Mouse (Mus musculus): ENCODE results near the gene Acp2. TPM values are rescaled to one million over a fixed set of nuclear protein-coding genes. Genes with fewer than 3 reads are reported as not detected.
"Not testable (repeated sequence)": the region's sequence is repeated elsewhere in the genome, so short reads cannot be mapped to it uniquely, and the experiment has no call there.

Acp2 gene
- polyA plus RNA-seq, 1 experiment, result not detected

DNA sequence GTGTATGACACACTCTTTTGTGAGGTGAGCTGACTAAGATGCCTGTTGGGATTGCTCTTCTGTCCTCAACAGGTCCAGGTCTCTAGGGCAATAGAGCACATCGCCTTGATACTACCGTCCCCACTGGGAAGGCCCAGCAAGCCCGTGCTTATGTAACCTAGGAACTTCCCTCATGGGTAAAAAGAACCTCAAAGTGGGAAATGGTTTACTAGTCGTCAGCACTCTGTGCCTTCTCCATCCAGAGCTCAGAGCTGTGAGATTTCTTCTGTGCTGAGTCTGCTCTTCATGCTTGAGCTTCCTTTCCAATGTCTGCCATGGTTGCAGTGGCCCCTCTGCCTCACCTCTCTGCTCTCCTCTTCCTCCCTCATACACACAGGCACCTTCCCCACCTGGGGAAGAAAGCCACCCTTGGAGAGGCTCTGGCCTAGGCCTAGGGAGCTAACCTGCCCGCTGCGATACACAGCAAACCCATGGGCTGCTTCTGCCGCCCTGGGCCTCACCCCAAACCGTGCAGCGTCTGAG lies 3.6 kb downstream of the Acp2 start:
- H3K27ac ChIP-seq (ENCODE audit: insufficient read depth, low read depth, low read length), result no peak overlapping the region
- TF ChIP-seq CTCF (IDR thresholded peaks at IDR 0.05; ENCODE audit: insufficient read depth, low read depth, low read length) (no peak), POLR2A (IDR thresholded peaks at IDR 0.05; ENCODE audit: insufficient read depth, low read depth, low read length) (no peak)
- peaks cover 3% of the 10 kb centered on the region; the same call in 1 of the 2 replicates for H3K4me1 ChIP-seq (ENCODE audit: control insufficient read depth, insufficient read depth, low read length)
- 89% methylated on average over 9 of the region's 9 CpGs for WGBS
- no peak overlapping the region for H3K4me3 ChIP-seq (ENCODE audit: insufficient read depth, low read depth, low read length)

DNA sequence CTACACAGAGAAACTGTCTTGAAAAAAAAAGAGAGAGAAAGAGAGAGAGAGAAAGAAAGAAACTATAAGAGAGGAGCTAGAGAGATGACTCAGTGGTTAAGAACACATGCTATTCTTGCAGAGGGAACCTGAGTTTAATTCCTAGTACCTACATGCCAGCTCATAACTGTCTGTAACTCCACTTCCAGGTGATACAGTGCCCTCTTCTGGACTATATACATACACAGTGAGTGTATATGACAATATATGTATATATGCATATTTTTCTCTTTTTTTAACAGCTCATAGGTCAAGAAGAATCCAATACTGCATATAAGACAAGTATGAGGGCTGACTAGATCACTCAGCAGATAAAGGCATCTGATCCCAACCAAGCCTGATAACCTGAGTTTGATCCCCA lies 10.6 kb downstream of the Acp2 start:
- no peak overlapping the region for H3K27ac ChIP-seq (ENCODE audit: insufficient read depth, low read depth, low read length)
- H3K4me3 ChIP-seq (ENCODE audit: insufficient read depth, low read depth, low read length), result no peak overlapping the region

DNA sequence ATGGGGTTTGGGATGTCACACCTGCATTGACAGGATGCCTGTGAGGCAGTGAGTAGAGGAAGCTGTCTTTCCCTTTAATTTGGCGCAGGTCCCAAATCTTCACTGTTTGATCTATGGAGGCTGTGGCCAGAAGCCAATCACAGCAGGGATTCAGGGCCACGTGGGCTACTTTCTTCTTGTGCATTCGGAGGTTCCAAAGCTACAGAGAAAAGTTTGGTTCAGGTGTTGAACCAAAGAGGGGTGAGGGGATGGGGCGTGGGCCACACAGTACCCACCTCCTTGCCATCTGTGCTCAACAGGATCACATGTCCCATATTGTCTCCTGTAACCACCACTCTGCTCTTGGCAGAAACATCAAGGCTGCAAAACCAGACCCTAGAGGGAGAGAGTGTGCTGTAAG lies 14.3 kb downstream of the Acp2 start:
- H3K27ac ChIP-seq (ENCODE audit: insufficient read depth, low read depth, low read length), result no peak overlapping the region

More for the DNA sequence above, 10.6 kb downstream of the Acp2 start:
- no peak for TF ChIP-seq CTCF (IDR thresholded peaks at IDR 0.05; ENCODE audit: insufficient read depth, low read depth, low read length)
- no peak for TF ChIP-seq POLR2A (IDR thresholded peaks at IDR 0.05; ENCODE audit: insufficient read depth, low read depth, low read length)
- no peaks in the 10 kb centered on the region for H3K4me1 ChIP-seq (ENCODE audit: control insufficient read depth, insufficient read depth, low read length)

DNA sequence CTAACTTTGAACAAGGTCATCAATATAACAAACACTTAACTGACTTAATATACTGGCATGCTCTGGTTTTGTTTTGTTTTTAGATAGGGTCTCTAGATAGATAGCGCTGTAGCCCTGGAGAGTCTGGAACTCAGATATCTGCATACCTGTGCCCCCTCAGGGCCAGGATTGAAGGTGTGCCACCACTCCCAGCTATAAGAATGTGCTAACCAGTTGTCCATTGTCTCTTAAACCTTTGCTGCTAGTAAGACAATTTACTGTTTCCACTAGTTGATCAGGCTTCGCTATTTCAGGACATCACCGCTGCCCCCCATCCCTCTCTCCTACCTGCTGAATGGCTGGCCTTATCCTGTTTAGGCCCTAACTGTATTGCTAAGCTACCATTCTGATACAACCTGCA lies 17.8 kb downstream of the Acp2 start:
- 98% methylated on average over 3 of the region's 3 CpGs for WGBS

More for the DNA sequence above, 14.3 kb downstream of the Acp2 start:
- Histone ChIP-seq H3K4me3 (ENCODE audit: insufficient read depth, low read depth, low read length) (no peak overlapping the region), H3K4me1 (ENCODE audit: control insufficient read depth, insufficient read depth, low read length) (no peaks in the 10 kb centered on the region)
- 41% methylated on average over 4 of the region's 4 CpGs for WGBS
- TF ChIP-seq CTCF (IDR thresholded peaks at IDR 0.05; ENCODE audit: insufficient read depth, low read depth, low read length), result no peak
- TF ChIP-seq POLR2A (IDR thresholded peaks at IDR 0.05; ENCODE audit: insufficient read depth, low read depth, low read length), result no peak

DNA sequence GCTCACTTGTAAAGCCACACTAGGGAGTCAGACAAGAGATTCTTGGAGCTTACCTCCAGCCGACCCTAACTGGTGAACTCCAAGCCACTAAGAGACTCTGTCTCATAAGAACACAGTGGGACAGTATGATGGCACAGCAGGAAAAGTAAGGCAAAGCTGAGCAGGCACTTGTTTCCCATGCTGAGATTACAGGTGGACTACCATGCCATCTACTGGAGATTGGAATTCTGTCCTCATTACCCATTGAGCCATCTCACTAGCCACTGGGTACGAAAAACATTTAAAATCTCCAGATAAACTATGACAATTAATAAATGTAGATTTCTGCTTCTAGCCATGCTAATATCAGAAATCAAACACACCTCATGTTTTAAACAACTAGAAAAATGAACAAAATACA lies 20.9 kb downstream of the Acp2 start:
- Histone ChIP-seq H3K27ac (ENCODE audit: insufficient read depth, low read depth, low read length) (no peak overlapping the region), H3K4me3 (ENCODE audit: insufficient read depth, low read depth, low read length) (no peak overlapping the region), H3K4me1 (ENCODE audit: control insufficient read depth, insufficient read depth, low read length) (no peaks in the 10 kb centered on the region)
- TF ChIP-seq POLR2A (IDR thresholded peaks at IDR 0.05; ENCODE audit: insufficient read depth, low read depth, low read length) (no peak), CTCF (IDR thresholded peaks at IDR 0.05; ENCODE audit: insufficient read depth, low read depth, low read length) (no peak)
- 86% methylated on average over 2 of the region's 2 CpGs for WGBS

More for the DNA sequence above, 17.8 kb downstream of the Acp2 start:
- H3K4me1 ChIP-seq (ENCODE audit: control insufficient read depth, insufficient read depth, low read length), result no peaks in the 10 kb centered on the region
- no peak overlapping the region for H3K4me3 ChIP-seq (ENCODE audit: insufficient read depth, low read depth, low read length)
- no peak overlapping the region for H3K27ac ChIP-seq (ENCODE audit: insufficient read depth, low read depth, low read length)
- no peak for TF ChIP-seq CTCF (IDR thresholded peaks at IDR 0.05; ENCODE audit: insufficient read depth, low read depth, low read length)
- TF ChIP-seq POLR2A (IDR thresholded peaks at IDR 0.05; ENCODE audit: insufficient read depth, low read depth, low read length), result no peak

DNA sequence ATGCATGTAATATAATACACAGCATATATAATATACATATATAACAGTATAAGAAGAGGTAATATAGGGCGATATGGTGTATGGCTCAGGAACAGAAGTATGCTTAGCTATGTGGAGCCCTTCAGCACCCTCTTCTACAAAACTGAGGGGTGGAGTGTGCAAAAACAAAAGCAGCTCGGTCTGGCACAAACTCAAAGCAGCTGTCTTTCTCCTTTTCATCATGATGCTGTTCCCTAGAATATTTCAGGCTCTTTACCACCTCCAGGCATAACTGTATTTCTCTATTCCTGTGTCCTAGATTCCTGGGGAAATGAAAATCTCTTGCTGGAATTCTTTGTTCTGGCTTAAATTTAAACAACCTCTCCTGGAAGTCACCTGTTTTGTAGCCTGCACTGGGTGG lies 27.1 kb downstream of the Acp2 start:
- Histone ChIP-seq H3K4me3 (ENCODE audit: insufficient read depth, low read depth, low read length) (no peak overlapping the region), H3K4me1 (ENCODE audit: control insufficient read depth, insufficient read depth, low read length) (no peaks in the 10 kb centered on the region), H3K27ac (ENCODE audit: insufficient read depth, low read depth, low read length) (no peak overlapping the region)
- TF ChIP-seq POLR2A (IDR thresholded peaks at IDR 0.05; ENCODE audit: insufficient read depth, low read depth, low read length), result no peak
- no peak for TF ChIP-seq CTCF (IDR thresholded peaks at IDR 0.05; ENCODE audit: insufficient read depth, low read depth, low read length)
- WGBS, result 76% methylated on average over 2 of the region's 2 CpGs

DNA sequence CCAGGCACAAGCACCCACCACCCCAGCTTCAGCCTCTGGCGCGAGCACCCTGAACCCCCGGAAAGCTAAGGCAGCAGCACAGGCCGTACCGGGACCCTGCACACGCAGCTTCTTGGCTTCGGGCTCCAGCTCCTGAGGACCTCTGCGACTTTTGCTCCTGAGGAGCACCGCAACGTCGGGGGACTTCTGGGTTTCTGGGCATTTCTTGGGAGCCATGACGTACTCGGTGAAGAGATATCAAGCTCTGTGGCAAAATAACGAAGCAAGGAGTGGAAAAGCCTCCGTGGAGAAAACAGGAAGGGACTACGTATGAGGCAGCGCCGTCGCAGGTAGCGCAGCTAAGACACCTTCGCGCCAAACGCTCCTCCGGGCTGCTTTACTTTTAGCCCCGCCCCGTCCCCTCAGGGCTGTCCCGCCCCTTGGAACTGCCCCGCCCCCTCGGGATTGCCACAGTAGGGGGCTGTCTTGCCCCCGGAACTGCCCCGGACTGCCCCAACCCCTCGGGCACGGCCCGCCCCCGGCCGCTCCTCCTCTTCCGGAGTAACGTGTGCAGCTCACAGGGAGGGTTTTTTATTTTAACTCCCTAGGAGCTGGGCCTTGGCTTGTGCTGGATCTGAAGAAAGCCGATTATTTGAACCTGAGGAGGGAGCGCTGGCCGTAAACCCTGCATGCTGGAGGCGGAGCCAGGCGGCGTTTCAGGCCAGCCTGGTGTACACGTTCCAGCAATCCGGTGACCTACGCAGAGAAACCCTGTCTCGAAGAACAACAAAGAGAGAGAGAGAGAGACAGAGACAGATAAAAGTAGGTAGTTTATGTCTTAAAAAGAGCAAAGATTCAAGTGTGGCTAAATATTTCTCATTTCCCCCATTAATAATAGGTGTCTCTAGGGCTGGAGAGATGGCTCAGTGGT lies 34.2 kb downstream of the Acp2 start, which contains the start of gene Ddb2:
Gene Ddb2, minus strand, starts transcription at position 382 of the 910 bp plus-strand sequence.
- Histone ChIP-seq H3K4me1 (ENCODE audit: control insufficient read depth, insufficient read depth, low read length) (peaks cover 3% of the 10 kb centered on the region; the same call in 1 of the 2 replicates), H3K4me3 (ENCODE audit: insufficient read depth, low read depth, low read length) (peak within 1 kb of the TSS; percentile 67), H3K27ac (ENCODE audit: insufficient read depth, low read depth, low read length) (peak within 1 kb of the TSS; percentile 92)
- WGBS, result 1% methylated on average over 48 of the region's 48 CpGs
- TF ChIP-seq CTCF (IDR thresholded peaks at IDR 0.05; ENCODE audit: insufficient read depth, low read depth, low read length) (no peak), POLR2A (IDR thresholded peaks at IDR 0.05; ENCODE audit: insufficient read depth, low read depth, low read length) (peak; percentile 30; the same call in 1 of the 2 replicates)

DNA sequence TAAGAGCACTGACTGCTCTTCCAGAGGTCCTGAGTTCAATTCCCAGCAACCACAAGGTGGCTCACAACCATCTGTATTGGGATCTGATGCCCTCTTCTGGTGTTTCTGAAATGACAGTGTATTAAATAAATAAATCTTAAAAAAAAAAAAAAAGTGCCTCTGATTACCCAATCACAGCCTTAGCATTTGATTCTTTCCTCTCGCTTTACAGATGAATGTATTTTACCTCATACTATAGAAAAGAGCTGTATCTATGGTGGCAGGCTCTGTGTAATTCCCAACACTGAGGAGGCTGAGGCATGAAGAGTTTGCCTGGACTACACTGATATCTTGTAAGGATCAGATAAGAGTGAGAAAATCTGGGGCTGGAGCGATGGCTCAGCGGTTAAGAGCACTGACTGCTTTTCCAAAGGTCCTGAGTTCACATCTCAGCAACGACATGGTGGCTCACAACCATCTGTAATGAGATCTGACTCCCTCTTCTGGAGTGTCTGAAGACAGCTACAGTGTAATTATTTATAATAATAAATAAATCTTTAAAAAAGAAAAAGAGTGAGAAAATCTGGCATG lies 34.9 kb downstream of the Acp2 start:
- peak overlapping the region; percentile 92 for H3K27ac ChIP-seq (ENCODE audit: insufficient read depth, low read depth, low read length)
- H3K4me1 ChIP-seq (ENCODE audit: control insufficient read depth, insufficient read depth, low read length), result not testable (repeated sequence)
- WGBS, result 12% methylated on average over 4 of the region's 4 CpGs
- peak overlapping the region; percentile 67 for H3K4me3 ChIP-seq (ENCODE audit: insufficient read depth, low read depth, low read length)

DNA sequence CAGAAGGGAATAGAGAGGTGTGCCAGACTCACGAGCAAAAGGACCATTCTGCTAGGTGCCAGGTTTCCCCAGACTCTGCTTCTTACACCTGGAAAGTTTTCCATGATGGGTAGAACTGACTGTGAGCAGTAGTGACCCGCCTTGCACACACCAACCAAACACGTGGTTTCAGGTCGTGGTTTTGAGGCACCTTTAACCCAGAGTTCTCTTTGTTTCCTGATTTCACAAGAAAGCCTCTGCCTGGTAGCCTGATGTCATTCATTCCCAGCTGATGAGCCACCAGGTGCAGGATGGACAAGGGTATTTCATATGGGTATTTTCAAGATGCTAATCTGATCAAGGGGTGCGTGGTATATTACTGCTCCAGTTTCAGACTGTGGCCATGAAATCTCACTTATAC lies 39.9 kb downstream of the Acp2 start:
- no peak overlapping the region for H3K4me3 ChIP-seq (ENCODE audit: insufficient read depth, low read depth, low read length)
- no peak overlapping the region for H3K27ac ChIP-seq (ENCODE audit: insufficient read depth, low read depth, low read length)
- 69% methylated on average over 5 of the region's 5 CpGs for WGBS
- peaks cover 3% of the 10 kb centered on the region; the same call in 1 of the 2 replicates for H3K4me1 ChIP-seq (ENCODE audit: control insufficient read depth, insufficient read depth, low read length)
- no peak for TF ChIP-seq CTCF (IDR thresholded peaks at IDR 0.05; ENCODE audit: insufficient read depth, low read depth, low read length)
- no peak for TF ChIP-seq POLR2A (IDR thresholded peaks at IDR 0.05; ENCODE audit: insufficient read depth, low read depth, low read length)
